Mouse (Mus musculus) forebrain, embryonic 14.5 days (tissue): ENCODE data around the gene Tubgcp5. TPM values are rescaled to one million over a fixed set of nuclear protein-coding genes. Genes with fewer than 3 reads are reported as not detected.

Source experiments
- ATAC-seq: fragments of 200-750 bp; cut with Nextera tagmentation; 2 replicates; pipeline ENCODE4 v1.8.0; 2017; ENCODE audit warnings: mild to moderate bottlenecking, moderate library complexity
- DNase-seq: peaks from one replicate; pipeline ENCODE4 v3.0.0-alpha.2; 2015; ENCODE audit warnings: low spot score
- H3K27ac ChIP-seq: fragments of 300-500 bp; sonication (generic); 2 replicates; pipeline ENCODE4 v1.5.1; 2014; ENCODE audit warnings: low read depth, mild to moderate bottlenecking, control low read depth, low read length, moderate library complexity
- H3K27me3 ChIP-seq: fragments of 300-500 bp; sonication (generic); replicated peaks from 2 replicates; pipeline ENCODE4 v1.6.1; 2014; ENCODE audit warnings: low read length, control low read depth, mixed read lengths; ENCODE audit not compliant: control insufficient read depth, insufficient read depth
- H3K36me3 ChIP-seq: fragments of 300-500 bp; sonication (generic); 2 replicates; pipeline ENCODE4 v1.6.1; 2014; ENCODE audit warnings: low read length, control low read depth; ENCODE audit not compliant: control insufficient read depth, insufficient read depth
- H3K4me1 ChIP-seq: fragments of 300-500 bp; sonication (generic); 2 replicates; pipeline ENCODE4 v1.6.1; 2014; ENCODE audit warnings: antibody characterized with exemption, low read length, control low read depth; ENCODE audit not compliant: control insufficient read depth, insufficient read depth
- H3K4me2 ChIP-seq: fragments of 300-500 bp; sonication (generic); 2 replicates; pipeline ENCODE4 v1.6.1; 2014; ENCODE audit warnings: mild to moderate bottlenecking, control low read depth, low read length
- H3K4me3 ChIP-seq: fragments of 300-500 bp; sonication (generic); 2 replicates; pipeline ENCODE4 v1.5.1; 2014; ENCODE audit warnings: low read depth, low read length, control low read depth
- H3K9ac ChIP-seq: fragments of 300-500 bp; sonication (generic); 2 replicates; pipeline ENCODE4 v1.6.1; 2014; ENCODE audit warnings: mild to moderate bottlenecking, low read length, control low read depth, moderate library complexity
- H3K9me3 ChIP-seq: fragments of 300-500 bp; sonication (generic); replicated peaks from 2 replicates; pipeline ENCODE4 v1.6.1; 2016; ENCODE audit warnings: low read length, control low read depth, mixed read lengths; ENCODE audit not compliant: control insufficient read depth
- WGBS: fragments of 180-500 bp; shearing (Covaris S2); extraction: QIAGEN DNeasy Blood & Tissue Kit; methylation state at CpG from one replicate; pipeline ENCODE4 v1.1.7; 2014; 5-methylcytosine and 5-hydroxymethylcytosine counted together
- polyA plus RNA-seq: library from polyadenylated mRNA; unstranded; fragments of >200 nt; fragmentation: Nextera tagmentation; extraction: Ambion mirVana; gene quantifications from 2 replicates; pipeline ENCODE4 v1.2.1, GENCODE M21; 2014

Gene Tubgcp5
- polyA plus RNA-seq, 1 experiment from 2014 or later: 31.2 TPM

GRCm38 (mm10) chr7:55792280-55792679, 1.7 kb upstream of the Tubgcp5 start:
- Histone ChIP-seq H3K4me3 (no peak overlapping the region), H3K4me1 (peaks cover 9% of the 10 kb centered on the region; the same call in 1 of the 2 replicates), H3K9me3 (no peaks in the 10 kb centered on the region), H3K9ac (no peak overlapping the region), H3K27me3 (no peaks in the 10 kb centered on the region), H3K4me2 (no peak overlapping the region), H3K36me3 (peaks cover 14% of the 10 kb centered on the region), H3K27ac (peak overlapping the region; percentile 45; the same call in 1 of the 2 replicates)
- ATAC-seq (no peak), DNase-seq (peak; percentile 64)
- 71% methylated on average over 3 of the region's 3 CpGs for WGBS

- H3K27me3 ChIP-seq: no peaks in the 10 kb centered on the region
- peaks cover 9% of the 10 kb centered on the region; the same call in 1 of the 2 replicates for H3K4me1 ChIP-seq
- peak; percentile 40 for ATAC-seq
- peak overlapping the region; percentile 64 for H3K4me3 ChIP-seq
- no peak for DNase-seq
- peak overlapping the region; percentile 73 for H3K9ac ChIP-seq
- H3K4me2 ChIP-seq: peak overlapping the region; percentile 56
- H3K9me3 ChIP-seq: no peaks in the 10 kb centered on the region
- 35% methylated on average over 13 of the region's 13 CpGs for WGBS
- H3K27ac ChIP-seq: peak overlapping the region; percentile 40
- peaks cover 20% of the 10 kb centered on the region for H3K36me3 ChIP-seq
Observed at GRCm38 (mm10) chr7:55793236-55793951, 560 bp upstream of the Tubgcp5 start.

GRCm38 (mm10) chr7:55799981-55800380, 6.0 kb downstream of the Tubgcp5 start:
- Histone ChIP-seq H3K9ac (no peak overlapping the region), H3K4me3 (no peak overlapping the region), H3K4me2 (no peak overlapping the region), H3K36me3 (peaks cover 70% of the 10 kb centered on the region), H3K4me1 (peaks cover 2% of the 10 kb centered on the region; the same call in 1 of the 2 replicates), H3K9me3 (no peaks in the 10 kb centered on the region), H3K27me3 (no peaks in the 10 kb centered on the region), H3K27ac (no peak overlapping the region)
- ATAC-seq: no peak
- DNase-seq: no peak
- WGBS: 90% methylated on average over 3 of the region's 3 CpGs

GRCm38 (mm10) chr7:55809967-55810366, 16.0 kb downstream of the Tubgcp5 start:
- WGBS: 92% methylated on average over 2 of the region's 2 CpGs
- Histone ChIP-seq H3K9me3 (no peaks in the 10 kb centered on the region), H3K36me3 (peaks cover 85% of the 10 kb centered on the region), H3K4me2 (no peak overlapping the region), H3K27ac (no peak overlapping the region), H3K4me1 (no peaks in the 10 kb centered on the region), H3K27me3 (no peaks in the 10 kb centered on the region), H3K9ac (no peak overlapping the region), H3K4me3 (no peak overlapping the region)
- ATAC-seq (no peak), DNase-seq (no peak)

- Histone ChIP-seq H3K27me3 (no peaks in the 10 kb centered on the region), H3K9ac (no peak overlapping the region), H3K36me3 (peaks cover 80% of the 10 kb centered on the region), H3K4me3 (no peak overlapping the region), H3K9me3 (no peaks in the 10 kb centered on the region), H3K4me1 (no peaks in the 10 kb centered on the region), H3K4me2 (no peak overlapping the region), H3K27ac (no peak overlapping the region)
- WGBS: 81% methylated on average over 5 of the region's 5 CpGs
- DNase-seq (no peak), ATAC-seq (no peak)
Observed at GRCm38 (mm10) chr7:55824468-55824867, 30.5 kb downstream of the Tubgcp5 start.

- DNase-seq (no peak), ATAC-seq (no peak)
- 91% methylated on average over 9 of the region's 9 CpGs for WGBS
- Histone ChIP-seq H3K4me3 (no peak overlapping the region), H3K9ac (no peak overlapping the region), H3K27me3 (no peaks in the 10 kb centered on the region), H3K36me3 (peaks cover 66% of the 10 kb centered on the region), H3K4me1 (no peaks in the 10 kb centered on the region), H3K4me2 (no peak overlapping the region), H3K27ac (no peak overlapping the region), H3K9me3 (no peaks in the 10 kb centered on the region)
Observed at GRCm38 (mm10) chr7:55827551-55827950, 33.6 kb downstream of the Tubgcp5 start.

- no peak overlapping the region for H3K9ac ChIP-seq
- H3K4me1 ChIP-seq: no peaks in the 10 kb centered on the region; the same call in 1 of the 2 replicates
- no peak overlapping the region for H3K27ac ChIP-seq
- no peaks in the 10 kb centered on the region for H3K9me3 ChIP-seq
- H3K4me3 ChIP-seq: no peak overlapping the region
- no peak for ATAC-seq
- WGBS: 87% methylated on average over 4 of the region's 4 CpGs
- H3K4me2 ChIP-seq: no peak overlapping the region
- H3K27me3 ChIP-seq: no peaks in the 10 kb centered on the region
- H3K36me3 ChIP-seq: peaks cover 14% of the 10 kb centered on the region
- no peak for DNase-seq
Observed at GRCm38 (mm10) chr7:55836877-55837276, 42.9 kb downstream of the Tubgcp5 start.

GRCm38 (mm10) chr7:55841445-55841844, 47.5 kb downstream of the Tubgcp5 start, which contains the start of gene Cyfip1:
Gene Cyfip1, plus strand, starts transcription at chr7:55841745.
- Histone ChIP-seq H3K36me3 (no peaks in the 10 kb centered on the region), H3K9me3 (no peaks in the 10 kb centered on the region), H3K4me2 (peak within 1 kb of the TSS; percentile 66), H3K27me3 (no peaks in the 10 kb centered on the region), H3K9ac (peak within 1 kb of the TSS; percentile 95), H3K27ac (peak within 1 kb of the TSS; percentile 94), H3K4me1 (peaks cover 8% of the 10 kb centered on the region), H3K4me3 (peak within 1 kb of the TSS; percentile 85)
- ATAC-seq (peak; percentile 11), DNase-seq (no peak)
- 48% methylated on average over 7 of the region's 7 CpGs for WGBS

- peak overlapping the region; percentile 66 for H3K4me2 ChIP-seq
- H3K27ac ChIP-seq: peak overlapping the region; percentile 94
- peak overlapping the region; percentile 85 for H3K4me3 ChIP-seq
- ATAC-seq (peak; percentile 95), DNase-seq (peak; percentile 86)
- no peaks in the 10 kb centered on the region for H3K27me3 ChIP-seq
- peak overlapping the region; percentile 95 for H3K9ac ChIP-seq
- no peaks in the 10 kb centered on the region for H3K9me3 ChIP-seq
- H3K4me1 ChIP-seq: peaks cover 8% of the 10 kb centered on the region
- 1% methylated on average over 23 of the region's 47 CpGs for WGBS
- H3K36me3 ChIP-seq: no peaks in the 10 kb centered on the region
Observed at GRCm38 (mm10) chr7:55841977-55842503, 48.1 kb downstream of the Tubgcp5 start.
